Mouse (Mus musculus): ENCODE measurements around the gene Tmem132d. TPM values are rescaled to one million over a fixed set of nuclear protein-coding genes. Genes with fewer than 3 reads are reported as not detected.
"Not testable (repeated sequence)": the region's sequence is repeated elsewhere in the genome, so short reads cannot be mapped to it uniquely, and the experiment has no call there.

Tmem132d gene
- polyA plus RNA-seq, 1 experiment from 2014 or later: not detected

GRCm38 (mm10) chr5:127993460-127993859, 439.4 kb downstream of the Tmem132d start:
- 80% methylated on average over 3 of the region's 3 CpGs for WGBS
- H3K4me3 ChIP-seq (ENCODE audit: low read length): no peak overlapping the region
- ATAC-seq: no peak
- H3K4me1 ChIP-seq (ENCODE audit: control insufficient read depth, insufficient read depth, low read length): no peaks in the 10 kb centered on the region
- H3K27me3 ChIP-seq (replicated peaks; ENCODE audit: control insufficient read depth, insufficient read depth, low read length): no peaks in the 10 kb centered on the region
- H3K27ac ChIP-seq (ENCODE audit: low read length): no peak overlapping the region
- no peaks in the 10 kb centered on the region for H3K9me3 ChIP-seq (ENCODE audit: control insufficient read depth, low read length)
- no peak overlapping the region for H3K4me2 ChIP-seq (ENCODE audit: low read depth, low read length)
- no peak overlapping the region for H3K9ac ChIP-seq (ENCODE audit: low read depth, low read length)
- no peaks in the 10 kb centered on the region for H3K36me3 ChIP-seq (ENCODE audit: control insufficient read depth, insufficient read depth, low read length)

DNA sequence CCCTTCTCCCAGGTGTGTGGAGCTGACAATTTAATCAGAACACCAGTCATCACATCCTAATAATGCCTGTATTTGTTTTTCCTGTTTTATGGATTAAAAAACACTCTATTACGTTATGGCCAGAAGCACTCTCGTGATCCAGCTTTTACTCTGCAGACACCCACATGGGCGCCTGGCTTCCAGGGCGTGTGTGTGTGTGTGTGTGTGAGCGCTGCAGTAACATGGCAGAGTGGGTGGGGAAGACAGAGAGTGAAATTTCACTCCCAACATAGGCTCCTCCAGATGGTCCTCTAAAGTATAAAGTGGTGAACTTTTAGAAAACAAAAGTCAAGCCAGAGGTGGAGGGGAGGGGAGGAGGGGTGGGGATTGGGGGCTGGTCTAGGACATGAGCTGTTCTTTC, 442.1 kb downstream of the Tmem132d start:
- WGBS: 78% methylated on average over 5 of the region's 5 CpGs
- no peaks in the 10 kb centered on the region for H3K27me3 ChIP-seq (replicated peaks; ENCODE audit: control insufficient read depth, insufficient read depth, low read length)
- H3K9me3 ChIP-seq (ENCODE audit: control insufficient read depth, low read length): no peaks in the 10 kb centered on the region
- no peak overlapping the region for H3K9ac ChIP-seq (ENCODE audit: low read depth, low read length)
- no peaks in the 10 kb centered on the region for H3K36me3 ChIP-seq (ENCODE audit: control insufficient read depth, insufficient read depth, low read length)
- H3K4me3 ChIP-seq (ENCODE audit: low read length): no peak overlapping the region
- H3K4me1 ChIP-seq (ENCODE audit: control insufficient read depth, insufficient read depth, low read length): no peaks in the 10 kb centered on the region
- H3K27ac ChIP-seq (ENCODE audit: low read length): no peak overlapping the region
- ATAC-seq: no peak
- H3K4me2 ChIP-seq (ENCODE audit: low read depth, low read length): no peak overlapping the region

- 51% methylated on average over 6 of the region's 6 CpGs for WGBS
- ATAC-seq: peak; percentile 60
Observed at GRCm38 (mm10) chr5:127980003-127980358, 452.9 kb downstream of the Tmem132d start.

DNA sequence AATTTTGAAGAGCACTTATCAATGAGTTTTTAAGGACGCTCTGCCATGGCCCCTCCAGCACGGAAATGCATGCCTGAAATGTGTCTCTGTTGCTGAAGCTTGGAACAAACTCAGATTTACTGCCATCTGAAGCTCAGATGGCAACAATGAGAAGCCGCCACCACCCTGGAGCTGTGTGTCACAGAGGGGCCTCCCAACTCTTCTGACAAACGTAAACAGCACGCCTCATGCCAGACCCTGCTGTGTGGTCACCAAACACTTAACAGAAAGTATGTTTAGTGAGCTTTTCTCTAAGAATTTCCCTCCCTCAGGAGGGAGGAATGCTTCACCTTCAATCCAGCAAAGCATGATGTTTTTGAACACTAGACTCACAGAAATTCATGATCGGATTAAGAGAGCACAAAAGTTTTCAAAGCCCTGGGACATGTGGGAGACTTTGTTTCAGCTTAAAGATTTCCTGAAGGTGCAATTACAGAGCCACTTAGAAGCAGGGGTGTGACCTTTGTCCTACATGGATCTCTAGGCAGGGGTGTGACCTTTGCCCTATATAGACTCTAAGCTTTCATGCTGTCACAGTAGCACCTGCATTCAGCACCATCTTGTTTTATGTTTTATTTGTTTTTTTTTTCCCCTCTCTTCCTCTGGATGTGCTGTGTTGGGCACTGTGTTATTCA, 453.4 kb downstream of the Tmem132d start:
- Histone ChIP-seq H3K27ac (ENCODE audit: low read length) (peak overlapping the region; percentile 38; the same call in 1 of the 2 replicates), H3K4me3 (ENCODE audit: low read length) (no peak overlapping the region), H3K27me3 (replicated peaks; ENCODE audit: control insufficient read depth, insufficient read depth, low read length) (no peaks in the 10 kb centered on the region), H3K4me1 (ENCODE audit: control insufficient read depth, insufficient read depth, low read length) (no peaks in the 10 kb centered on the region), H3K36me3 (ENCODE audit: control insufficient read depth, insufficient read depth, low read length) (no peaks in the 10 kb centered on the region), H3K9ac (ENCODE audit: low read depth, low read length) (no peak overlapping the region), H3K4me2 (ENCODE audit: low read depth, low read length) (no peak overlapping the region), H3K9me3 (ENCODE audit: control insufficient read depth, low read length) (no peaks in the 10 kb centered on the region)
- ATAC-seq: peak; percentile 98
- WGBS: 37% methylated on average over 6 of the region's 6 CpGs

More at GRCm38 (mm10) chr5:127980003-127980358, 452.9 kb downstream of the Tmem132d start:
- not testable (repeated sequence) for H3K4me2 ChIP-seq (ENCODE audit: low read depth, low read length); H3K9ac ChIP-seq (ENCODE audit: low read depth, low read length); H3K36me3 ChIP-seq (ENCODE audit: control insufficient read depth, insufficient read depth, low read length); H3K27me3 ChIP-seq (replicated peaks; ENCODE audit: control insufficient read depth, insufficient read depth, low read length); H3K9me3 ChIP-seq (ENCODE audit: control insufficient read depth, low read length); H3K27ac ChIP-seq (ENCODE audit: low read length); H3K4me1 ChIP-seq (ENCODE audit: control insufficient read depth, insufficient read depth, low read length); H3K4me3 ChIP-seq (ENCODE audit: low read length)

DNA sequence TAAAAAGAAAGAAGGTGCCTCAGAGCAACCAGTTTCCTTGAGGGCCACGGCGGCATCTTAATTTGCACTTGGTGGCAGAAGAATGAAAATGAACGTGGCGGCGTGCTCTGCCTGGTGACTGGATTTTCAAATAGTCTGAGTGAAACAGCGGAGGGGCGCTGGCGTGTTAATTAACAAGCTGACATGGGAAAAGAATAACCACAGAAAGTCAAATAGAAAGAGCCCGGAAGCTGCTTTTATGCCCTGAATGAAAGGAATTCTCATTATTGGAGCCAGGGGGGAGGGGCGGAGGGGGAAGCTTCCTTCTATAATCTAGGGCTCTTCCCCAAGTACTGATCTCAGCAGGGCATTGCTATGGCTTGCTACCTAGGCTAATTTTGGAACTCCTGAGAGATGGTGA, 456.2 kb downstream of the Tmem132d start:
- no peak overlapping the region for H3K27ac ChIP-seq (ENCODE audit: low read length)
- 75% methylated on average over 10 of the region's 10 CpGs for WGBS
- H3K27me3 ChIP-seq (replicated peaks; ENCODE audit: control insufficient read depth, insufficient read depth, low read length): no peaks in the 10 kb centered on the region
- no peaks in the 10 kb centered on the region for H3K36me3 ChIP-seq (ENCODE audit: control insufficient read depth, insufficient read depth, low read length)
- ATAC-seq: no peak
- no peaks in the 10 kb centered on the region for H3K9me3 ChIP-seq (ENCODE audit: control insufficient read depth, low read length)
- H3K4me3 ChIP-seq (ENCODE audit: low read length): no peak overlapping the region
- no peaks in the 10 kb centered on the region for H3K4me1 ChIP-seq (ENCODE audit: control insufficient read depth, insufficient read depth, low read length)
- no peak overlapping the region for H3K9ac ChIP-seq (ENCODE audit: low read depth, low read length)
- no peak overlapping the region for H3K4me2 ChIP-seq (ENCODE audit: low read depth, low read length)

GRCm38 (mm10) chr5:127965700-127966099, 467.2 kb downstream of the Tmem132d start:
- H3K27ac ChIP-seq (ENCODE audit: low read length): no peak overlapping the region
- H3K4me3 ChIP-seq (ENCODE audit: low read length): no peak overlapping the region
- H3K4me1 ChIP-seq (ENCODE audit: control insufficient read depth, insufficient read depth, low read length): no peaks in the 10 kb centered on the region
- no peaks in the 10 kb centered on the region for H3K36me3 ChIP-seq (ENCODE audit: control insufficient read depth, insufficient read depth, low read length)
- ATAC-seq: no peak
- no peak overlapping the region for H3K9ac ChIP-seq (ENCODE audit: low read depth, low read length)
- H3K4me2 ChIP-seq (ENCODE audit: low read depth, low read length): no peak overlapping the region
- no peaks in the 10 kb centered on the region for H3K27me3 ChIP-seq (replicated peaks; ENCODE audit: control insufficient read depth, insufficient read depth, low read length)
- 85% methylated on average over 3 of the region's 3 CpGs for WGBS
- H3K9me3 ChIP-seq (ENCODE audit: control insufficient read depth, low read length): no peaks in the 10 kb centered on the region

GRCm38 (mm10) chr5:127962656-127963055, 470.2 kb downstream of the Tmem132d start:
- Histone ChIP-seq H3K36me3 (ENCODE audit: control insufficient read depth, insufficient read depth, low read length) (no peaks in the 10 kb centered on the region), H3K4me2 (ENCODE audit: low read depth, low read length) (no peak overlapping the region), H3K9me3 (ENCODE audit: control insufficient read depth, low read length) (no peaks in the 10 kb centered on the region), H3K9ac (ENCODE audit: low read depth, low read length) (no peak overlapping the region), H3K4me1 (ENCODE audit: control insufficient read depth, insufficient read depth, low read length) (no peaks in the 10 kb centered on the region), H3K4me3 (ENCODE audit: low read length) (no peak overlapping the region), H3K27me3 (replicated peaks; ENCODE audit: control insufficient read depth, insufficient read depth, low read length) (no peaks in the 10 kb centered on the region), H3K27ac (ENCODE audit: low read length) (no peak overlapping the region)
- ATAC-seq: no peak
- 88% methylated on average over 4 of the region's 4 CpGs for WGBS

DNA sequence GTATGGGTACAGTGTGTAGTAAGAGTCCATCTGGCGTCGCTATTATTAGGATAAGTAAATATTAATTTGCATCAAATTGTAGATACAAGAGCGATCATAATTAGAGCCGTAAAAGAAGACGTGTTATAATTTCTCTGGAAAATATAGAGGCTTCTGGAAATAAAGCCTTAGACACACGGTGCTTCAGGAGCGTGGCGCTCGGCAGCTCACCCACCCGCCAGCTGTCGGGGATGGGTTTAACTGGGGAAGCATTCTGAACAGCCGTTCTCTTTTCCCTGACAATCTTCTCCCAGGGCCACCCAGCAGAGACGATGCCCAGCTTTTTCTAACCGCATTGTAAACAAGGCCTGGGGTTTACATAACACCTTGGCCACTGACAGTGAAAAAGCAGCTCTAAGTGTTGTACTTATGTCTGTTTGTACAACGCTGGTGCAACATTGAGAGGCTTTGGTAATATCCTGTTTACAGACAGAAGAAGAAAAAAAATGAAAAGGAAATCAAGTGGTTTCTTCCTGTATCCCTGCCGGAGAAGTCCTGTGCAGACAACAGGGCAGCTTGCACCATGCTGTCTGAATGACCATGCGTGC, 476.3 kb downstream of the Tmem132d start:
- Histone ChIP-seq H3K9me3 (ENCODE audit: control insufficient read depth, low read length) (no peaks in the 10 kb centered on the region), H3K27ac (ENCODE audit: low read length) (no peak overlapping the region), H3K9ac (ENCODE audit: low read depth, low read length) (no peak overlapping the region), H3K4me1 (ENCODE audit: control insufficient read depth, insufficient read depth, low read length) (no peaks in the 10 kb centered on the region), H3K4me2 (ENCODE audit: low read depth, low read length) (no peak overlapping the region), H3K36me3 (ENCODE audit: control insufficient read depth, insufficient read depth, low read length) (no peaks in the 10 kb centered on the region), H3K4me3 (ENCODE audit: low read length) (no peak overlapping the region), H3K27me3 (replicated peaks; ENCODE audit: control insufficient read depth, insufficient read depth, low read length) (no peaks in the 10 kb centered on the region)
- ATAC-seq: peak; percentile 44; the same call in 1 of the 2 replicates
- 48% methylated on average over 17 of the region's 17 CpGs for WGBS

DNA sequence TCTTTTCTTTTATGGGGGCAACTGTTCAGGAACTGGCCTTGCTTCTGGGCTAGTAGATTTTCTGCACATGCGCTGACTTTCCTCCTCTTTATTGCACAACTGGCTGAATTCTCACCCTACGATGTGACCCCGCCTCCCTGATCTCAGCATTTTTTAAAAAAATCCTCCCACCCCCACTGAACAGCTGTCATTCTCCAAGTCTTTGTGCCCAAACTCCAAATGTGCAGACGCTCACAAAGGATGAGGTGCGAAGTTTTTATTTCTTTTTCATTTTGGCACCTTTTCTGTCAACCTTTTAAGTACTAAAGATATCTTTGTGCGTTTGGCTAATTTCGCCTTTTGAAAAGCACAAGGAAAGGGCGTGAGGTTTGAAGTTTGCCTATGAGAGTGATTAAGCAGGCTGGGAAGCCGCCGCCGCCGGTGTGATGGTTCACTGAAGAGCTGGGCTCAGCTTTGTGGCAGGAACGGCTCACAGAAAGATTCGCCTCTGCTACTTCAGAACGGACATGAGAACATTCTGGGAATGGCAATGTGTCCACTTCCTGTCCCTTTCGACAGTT, 478.6 kb downstream of the Tmem132d start:
- no peaks in the 10 kb centered on the region for H3K4me1 ChIP-seq (ENCODE audit: control insufficient read depth, insufficient read depth, low read length)
- no peak for ATAC-seq
- H3K4me3 ChIP-seq (ENCODE audit: low read length): no peak overlapping the region
- H3K4me2 ChIP-seq (ENCODE audit: low read depth, low read length): no peak overlapping the region
- no peaks in the 10 kb centered on the region for H3K27me3 ChIP-seq (replicated peaks; ENCODE audit: control insufficient read depth, insufficient read depth, low read length)
- no peaks in the 10 kb centered on the region for H3K36me3 ChIP-seq (ENCODE audit: control insufficient read depth, insufficient read depth, low read length)
- no peaks in the 10 kb centered on the region for H3K9me3 ChIP-seq (ENCODE audit: control insufficient read depth, low read length)
- no peak overlapping the region for H3K9ac ChIP-seq (ENCODE audit: low read depth, low read length)
- 78% methylated on average over 16 of the region's 16 CpGs for WGBS
- H3K27ac ChIP-seq (ENCODE audit: low read length): no peak overlapping the region

All from intestine, embryonic 16.5 days (tissue).